Mouse (Mus musculus) layer of hippocampus, adult 9-10 months (tissue): ENCODE measurements around the gene Ccpg1os.

Experiments
- DNase-seq: peaks from one replicate; pipeline ENCODE4 v3.0.0; 2022; ENCODE audit warnings: low spot score

The Ccpg1os gene

GRCm38 (mm10) chr9:72983066-72983465, 2.1 kb downstream of the Ccpg1os start:
- DNase-seq: no peak

- DNase-seq: no peak
Measured at GRCm38 (mm10) chr9:72975242-72975641, 9.9 kb downstream of the Ccpg1os start.

DNA sequence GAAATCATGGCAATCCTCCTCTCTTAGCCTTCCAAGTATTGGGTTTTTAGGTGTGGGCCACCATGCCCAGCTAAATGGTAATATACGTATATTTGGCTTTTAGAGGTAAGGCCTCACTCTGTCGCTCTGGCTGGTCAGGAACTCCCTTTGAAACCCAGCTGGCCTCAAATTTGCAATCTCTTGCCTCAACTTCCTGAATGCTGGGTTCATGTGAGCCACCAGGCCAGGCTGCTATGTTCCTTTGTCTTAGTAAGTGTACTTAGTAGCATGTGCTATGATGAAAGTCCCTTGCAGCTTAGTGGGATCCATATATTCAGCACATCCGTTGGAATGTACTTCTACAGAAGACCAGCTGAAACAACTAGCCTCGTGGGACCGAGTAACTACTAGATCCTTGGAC, 10.4 kb downstream of the Ccpg1os start:
- DNase-seq: no peak

DNA sequence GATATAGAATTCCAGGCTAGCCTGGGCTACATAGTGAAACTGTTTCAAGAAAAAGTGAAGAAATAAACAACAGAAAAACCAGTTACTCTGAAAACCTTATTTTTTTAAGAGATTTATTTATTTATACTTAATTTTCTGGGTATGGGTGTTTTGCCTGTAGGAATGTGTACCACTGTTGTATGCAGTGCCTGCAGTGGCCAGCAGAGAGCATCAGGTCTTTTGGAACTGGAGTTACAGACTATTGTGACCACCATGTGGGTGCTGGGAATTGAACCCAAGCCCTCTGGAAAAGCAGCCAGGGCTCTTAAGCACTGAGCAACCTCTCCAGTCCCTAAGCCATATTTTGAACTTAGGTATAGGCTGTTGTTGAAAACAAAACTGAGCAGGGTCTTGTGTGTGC, 12.2 kb downstream of the Ccpg1os start:
- no peak for DNase-seq

DNA sequence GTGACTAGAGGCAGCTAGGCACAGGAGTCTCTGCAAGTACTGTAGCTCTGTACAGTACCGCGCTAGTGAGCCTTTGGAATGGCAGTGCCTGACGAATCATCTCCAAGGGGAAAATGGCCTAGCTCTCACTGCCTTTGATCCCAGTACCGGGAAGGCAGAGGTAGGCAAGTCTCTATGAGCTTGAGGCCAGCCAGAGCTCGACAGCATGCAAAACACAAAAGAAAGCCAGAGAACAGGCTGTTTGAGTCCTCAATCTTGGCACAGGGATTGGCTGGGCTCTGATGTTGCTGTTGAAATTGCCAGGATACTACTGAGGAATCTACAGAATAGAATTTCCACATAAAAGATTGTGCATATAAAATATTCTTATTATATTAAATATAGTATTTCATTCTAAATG, 12.7 kb downstream of the Ccpg1os start:
- no peak for DNase-seq

- no peak for DNase-seq
Measured at GRCm38 (mm10) chr9:72969874-72970273, 15.3 kb downstream of the Ccpg1os start.

DNA sequence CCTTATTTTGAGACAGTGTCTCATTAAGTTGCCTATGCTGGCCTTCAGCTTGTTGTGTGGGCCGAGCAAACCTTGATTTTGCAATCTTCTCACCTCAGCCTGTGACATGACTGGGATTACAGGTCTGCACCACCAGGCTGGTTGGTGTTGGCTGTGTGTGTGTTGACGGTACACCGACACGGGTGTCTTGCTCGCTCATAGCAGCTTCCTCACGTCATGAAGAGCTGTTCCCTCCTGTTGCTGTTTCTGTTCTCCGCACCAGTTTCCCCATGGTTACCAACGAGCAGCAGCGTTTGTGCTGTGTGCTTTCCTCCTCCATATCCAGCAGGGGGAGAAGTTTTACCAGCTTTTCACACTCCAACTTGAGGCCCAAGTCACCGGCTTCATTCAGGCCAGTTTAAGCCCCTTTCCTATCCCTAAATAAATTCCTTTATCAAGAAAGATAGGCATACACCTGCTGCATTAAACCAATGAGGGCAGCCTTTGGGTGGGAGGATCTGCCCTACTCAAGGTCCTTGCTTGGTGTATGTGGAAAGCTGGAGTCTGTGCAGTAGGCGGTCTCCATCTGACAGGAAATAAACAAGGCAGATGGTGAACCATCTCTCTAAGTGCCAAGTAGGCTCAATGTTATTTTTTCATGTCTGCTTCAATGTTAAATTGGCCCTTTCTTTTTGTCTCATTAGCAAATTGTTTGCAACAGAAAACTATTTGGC, 16.7 kb downstream of the Ccpg1os start:
- DNase-seq: peak; percentile 92

DNA sequence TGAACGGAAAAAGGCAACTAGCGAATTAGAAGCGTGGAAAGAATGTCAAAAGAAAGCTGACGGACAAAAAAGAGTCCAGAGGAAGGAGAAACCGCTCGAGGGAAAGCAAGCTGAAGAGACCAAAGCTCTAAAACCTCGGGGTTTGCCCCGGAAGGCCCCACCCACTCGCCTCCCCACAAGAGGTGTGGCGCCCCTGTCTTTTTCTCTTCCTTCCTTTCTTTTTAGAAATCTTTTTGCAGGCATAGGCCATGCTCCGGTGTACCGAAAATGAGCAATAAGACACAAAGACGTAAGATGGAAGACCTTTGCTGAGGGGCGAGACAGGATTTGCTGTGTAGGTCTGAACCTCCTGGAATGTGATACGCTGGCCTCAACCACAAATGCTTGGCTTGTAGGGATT, 23.2 kb downstream of the Ccpg1os start:
- DNase-seq: no peak

GRCm38 (mm10) chr9:72961346-72961745, 23.8 kb downstream of the Ccpg1os start:
- no peak for DNase-seq

GRCm38 (mm10) chr9:72958521-72959450, 26.4 kb downstream of the Ccpg1os start, which contains the start of the genes Dyx1c1 and Gm44503:
Gene Dyx1c1, plus strand, starts transcription at chr9:72958785.
Gene Gm44503, plus strand, starts transcription at chr9:72958852.
- DNase-seq: peak; percentile 44

DNA sequence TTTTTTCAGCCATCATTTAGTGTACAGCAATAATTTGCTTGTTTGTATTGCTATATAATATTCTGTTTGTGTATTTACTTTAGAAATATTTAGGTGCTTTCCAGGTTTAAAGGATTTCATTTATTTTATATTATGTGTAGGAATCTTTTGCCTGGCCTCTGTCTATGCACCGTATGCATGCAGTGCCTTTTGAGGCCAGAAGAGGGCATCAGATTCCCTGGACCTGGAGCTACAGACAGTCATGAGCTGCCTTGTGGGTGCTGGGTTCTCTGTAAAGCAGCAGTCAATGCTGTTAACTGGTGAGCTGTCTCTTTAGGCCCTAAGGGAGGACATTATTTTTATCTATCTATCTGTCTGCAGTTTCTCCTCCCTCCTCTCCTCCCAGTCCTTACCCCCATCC, 29.6 kb downstream of the Ccpg1os start:
- DNase-seq: no peak

GRCm38 (mm10) chr9:72954746-72955145, 30.4 kb downstream of the Ccpg1os start:
- no peak for DNase-seq

GRCm38 (mm10) chr9:72949572-72949971, 35.6 kb downstream of the Ccpg1os start:
- no peak for DNase-seq

- DNase-seq: no peak
Measured at GRCm38 (mm10) chr9:72947010-72947409, 38.2 kb downstream of the Ccpg1os start.

DNA sequence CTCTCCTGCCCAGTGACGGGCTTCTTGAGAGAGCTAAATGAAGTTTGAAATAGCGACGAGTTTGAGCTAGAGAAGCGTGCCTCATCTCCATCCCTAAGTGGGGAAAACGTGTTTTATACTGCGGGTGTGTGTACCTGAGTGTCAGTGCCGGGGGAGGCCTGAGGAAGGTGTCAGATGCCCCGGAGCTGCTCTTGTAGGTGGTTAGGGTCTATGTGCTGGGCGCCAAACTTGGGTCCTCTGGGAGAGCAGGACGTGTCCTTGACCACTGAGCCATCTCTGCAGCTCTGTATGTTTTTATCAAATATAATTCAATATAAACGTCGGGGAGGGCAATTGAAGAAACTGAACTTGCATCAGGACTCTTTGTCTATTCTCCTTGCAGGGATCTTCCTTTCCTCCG, 40.9 kb downstream of the Ccpg1os start:
- DNase-seq: no peak

GRCm38 (mm10) chr9:72943424-72943823, 41.8 kb downstream of the Ccpg1os start:
- no peak for DNase-seq

GRCm38 (mm10) chr9:72936301-72936700, 48.9 kb downstream of the Ccpg1os start:
- no peak for DNase-seq

- DNase-seq: no peak
Measured at GRCm38 (mm10) chr9:72935309-72935708, 49.9 kb downstream of the Ccpg1os start.

DNA sequence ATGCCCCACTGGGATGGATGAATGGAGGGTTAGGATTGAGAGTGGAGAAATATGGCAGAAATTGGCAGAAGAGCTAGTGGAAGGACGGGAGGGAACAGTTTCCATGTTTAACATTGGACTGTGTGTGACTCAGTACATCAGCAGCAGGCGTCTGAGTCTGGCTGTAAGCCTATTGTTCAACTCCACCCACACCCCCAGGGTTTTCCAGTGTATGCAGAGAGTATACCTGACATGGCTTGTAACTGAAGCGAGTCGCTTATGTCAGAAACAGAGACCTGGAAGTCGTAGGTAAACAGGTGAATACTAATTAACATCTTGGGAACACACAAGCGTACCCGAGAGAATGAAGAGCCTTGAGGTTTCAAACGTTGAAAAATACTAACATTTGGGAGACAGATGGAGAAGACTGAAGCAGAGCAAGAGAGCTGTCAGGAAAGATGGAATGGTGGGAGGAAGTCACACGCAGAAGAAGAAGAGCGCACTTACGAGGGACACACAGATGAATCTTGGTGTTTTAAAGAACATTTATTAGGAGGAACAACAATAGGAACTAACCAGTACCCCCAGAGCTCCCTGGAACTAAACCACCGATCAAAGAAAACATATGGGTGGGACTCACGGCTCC, 53.9 kb downstream of the Ccpg1os start:
- DNase-seq: peak; percentile 60
